Mouse (Mus musculus) kidney, postnatal 0 days (tissue): ENCODE measurements around the gene Cdrt4. TPM values are rescaled to one million over a fixed set of nuclear protein-coding genes. Genes with fewer than 3 reads are reported as not detected.

Experiments used
- ATAC-seq: fragments of 200-750 bp; cut with Nextera tagmentation; replicated peaks from 2 replicates; pipeline ENCODE4 v1.8.0; 2017; ENCODE audit warnings: low read depth, moderate number of reproducible peaks, moderate TSS enrichment, moderate library complexity; ENCODE audit not compliant: low FRiP score
- DNase-seq: peaks from one replicate; pipeline ENCODE4 v3.0.0-alpha.2; 2016; ENCODE audit warnings: low spot score
- H3K27ac ChIP-seq: fragments of 300-500 bp; sonication (generic); 2 replicates; pipeline ENCODE4 v1.5.1; 2014; ENCODE audit warnings: mild to moderate bottlenecking
- H3K27me3 ChIP-seq: fragments of 300-500 bp; sonication (generic); 2 replicates; pipeline ENCODE4 v1.6.1; 2014; ENCODE audit warnings: low read length, mixed read lengths; ENCODE audit not compliant: insufficient read depth
- H3K36me3 ChIP-seq: fragments of 300-500 bp; sonication (generic); 2 replicates; pipeline ENCODE4 v1.6.1; 2014; ENCODE audit warnings: low read length, mixed read lengths; ENCODE audit not compliant: insufficient read depth
- H3K4me1 ChIP-seq: fragments of 300-500 bp; sonication (generic); replicated peaks from 2 replicates; pipeline ENCODE4 v1.6.1; 2014; ENCODE audit warnings: antibody characterized with exemption, low read length, mixed read lengths; ENCODE audit not compliant: insufficient read depth
- H3K4me2 ChIP-seq: fragments of 300-500 bp; sonication (generic); 2 replicates; pipeline ENCODE4 v1.6.1; 2014; ENCODE audit warnings: mild to moderate bottlenecking, low read length, moderate library complexity, mixed read lengths
- H3K4me3 ChIP-seq: fragments of 300-500 bp; sonication (generic); replicated peaks from 2 replicates; pipeline ENCODE4 v1.5.1; 2014; ENCODE audit warnings: low read depth, low read length
- H3K9ac ChIP-seq: fragments of 300-500 bp; sonication (generic); 2 replicates; pipeline ENCODE4 v1.6.1; 2014; ENCODE audit warnings: low read depth, low read length
- H3K9me3 ChIP-seq: fragments of 300-500 bp; sonication (generic); replicated peaks from 2 replicates; pipeline ENCODE4 v1.6.1; 2016; ENCODE audit warnings: low read length, inconsistent platforms, mixed read lengths
- CTCF ChIP-seq: IDR thresholded peaks from 2 replicates; pipeline ENCODE4 v1.5.1; 2016; ENCODE audit warnings: antibody characterized with exemption, low read depth, mild to moderate bottlenecking, moderate library complexity
- WGBS: fragments of 180-500 bp; shearing (Covaris S2); extraction: QIAGEN DNeasy Blood & Tissue Kit; methylation state at CpG from one replicate; pipeline ENCODE4 v1.1.7; 2014; 5-methylcytosine and 5-hydroxymethylcytosine counted together
- polyA plus RNA-seq: library from polyadenylated mRNA; unstranded; fragments of >200 nt; fragmentation: Nextera tagmentation; extraction: Ambion mirVana; gene quantifications from 2 replicates; pipeline ENCODE4 v1.2.1, GENCODE M21; 2015

The Cdrt4 gene
- polyA plus RNA-seq, 1 experiment from 2014 or later = 0.17 TPM

- H3K36me3 ChIP-seq = no peaks in the 10 kb centered on the region
- WGBS = 63% methylated on average over 3 of the region's 3 CpGs
- H3K9me3 ChIP-seq = no peaks in the 10 kb centered on the region
- no peak overlapping the region for H3K9ac ChIP-seq
- TF ChIP-seq CTCF = no peak
- ATAC-seq (no peak), DNase-seq (no peak)
- no peak overlapping the region for H3K4me2 ChIP-seq
- H3K4me3 ChIP-seq = no peak overlapping the region
- H3K27ac ChIP-seq = no peak overlapping the region
- H3K4me1 ChIP-seq = no peaks in the 10 kb centered on the region; the same call in 1 of the 2 replicates
- no peaks in the 10 kb centered on the region for H3K27me3 ChIP-seq
Measured at GRCm38 (mm10) chr11:63009761-63010160, 58.8 kb downstream of the Cdrt4 start.

GRCm38 (mm10) chr11:63017327-63018082 is 66.5 kb downstream of the Cdrt4 start:
- H3K4me1 ChIP-seq = peaks cover 2% of the 10 kb centered on the region; the same call in 1 of the 2 replicates
- H3K4me3 ChIP-seq = no peak overlapping the region
- H3K27me3 ChIP-seq = no peaks in the 10 kb centered on the region
- DNase-seq = no peak
- no peak overlapping the region for H3K27ac ChIP-seq
- no peak for TF ChIP-seq CTCF
- WGBS = 91% methylated on average over 6 of the region's 6 CpGs
- H3K9ac ChIP-seq = no peak overlapping the region
- H3K4me2 ChIP-seq = no peak overlapping the region
- ATAC-seq = no peak
- no peaks in the 10 kb centered on the region for H3K9me3 ChIP-seq
- H3K36me3 ChIP-seq = no peaks in the 10 kb centered on the region

DNA sequence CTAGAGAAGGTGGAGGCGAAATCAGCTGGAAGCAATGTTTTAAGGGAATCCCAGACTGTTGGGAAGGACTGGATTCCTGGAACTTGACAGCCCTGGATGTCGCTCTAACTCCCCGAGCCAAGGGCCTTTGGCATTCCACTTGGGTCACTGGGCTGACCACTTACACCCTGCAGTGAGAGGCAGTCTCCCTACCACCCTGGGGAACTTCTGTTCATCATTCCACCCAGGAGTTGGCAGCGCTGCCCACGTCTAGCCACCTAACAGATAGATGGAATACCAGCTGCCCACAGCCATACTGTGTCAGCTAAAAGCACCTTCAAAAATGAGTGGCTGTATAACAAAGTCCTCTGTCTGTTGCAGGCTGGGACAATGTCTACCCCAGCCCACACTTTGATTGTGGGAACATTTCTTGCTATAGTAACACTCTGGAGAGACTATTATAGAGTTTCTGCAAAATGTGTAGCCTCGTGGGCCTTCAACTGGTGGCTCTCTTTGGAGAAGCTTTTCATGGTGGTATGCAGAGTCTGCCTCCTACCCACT is 67.2 kb downstream of the Cdrt4 start:
- Histone ChIP-seq H3K9me3 (no peaks in the 10 kb centered on the region), H3K4me2 (no peak overlapping the region), H3K4me1 (peaks cover 2% of the 10 kb centered on the region; the same call in 1 of the 2 replicates), H3K27ac (no peak overlapping the region), H3K36me3 (no peaks in the 10 kb centered on the region), H3K27me3 (no peaks in the 10 kb centered on the region), H3K9ac (no peak overlapping the region), H3K4me3 (no peak overlapping the region)
- 89% methylated on average over 6 of the region's 6 CpGs for WGBS
- no peak for TF ChIP-seq CTCF
- ATAC-seq (no peak), DNase-seq (no peak)

- Histone ChIP-seq H3K4me1 (peaks cover 6% of the 10 kb centered on the region; the same call in 1 of the 2 replicates), H3K4me3 (no peak overlapping the region), H3K36me3 (no peaks in the 10 kb centered on the region), H3K9ac (no peak overlapping the region), H3K27ac (no peak overlapping the region), H3K27me3 (no peaks in the 10 kb centered on the region), H3K9me3 (no peaks in the 10 kb centered on the region), H3K4me2 (no peak overlapping the region)
- ATAC-seq (no peak), DNase-seq (peak; percentile 40)
- no peak for TF ChIP-seq CTCF
Measured at GRCm38 (mm10) chr11:63020633-63021032, 69.6 kb downstream of the Cdrt4 start.

DNA sequence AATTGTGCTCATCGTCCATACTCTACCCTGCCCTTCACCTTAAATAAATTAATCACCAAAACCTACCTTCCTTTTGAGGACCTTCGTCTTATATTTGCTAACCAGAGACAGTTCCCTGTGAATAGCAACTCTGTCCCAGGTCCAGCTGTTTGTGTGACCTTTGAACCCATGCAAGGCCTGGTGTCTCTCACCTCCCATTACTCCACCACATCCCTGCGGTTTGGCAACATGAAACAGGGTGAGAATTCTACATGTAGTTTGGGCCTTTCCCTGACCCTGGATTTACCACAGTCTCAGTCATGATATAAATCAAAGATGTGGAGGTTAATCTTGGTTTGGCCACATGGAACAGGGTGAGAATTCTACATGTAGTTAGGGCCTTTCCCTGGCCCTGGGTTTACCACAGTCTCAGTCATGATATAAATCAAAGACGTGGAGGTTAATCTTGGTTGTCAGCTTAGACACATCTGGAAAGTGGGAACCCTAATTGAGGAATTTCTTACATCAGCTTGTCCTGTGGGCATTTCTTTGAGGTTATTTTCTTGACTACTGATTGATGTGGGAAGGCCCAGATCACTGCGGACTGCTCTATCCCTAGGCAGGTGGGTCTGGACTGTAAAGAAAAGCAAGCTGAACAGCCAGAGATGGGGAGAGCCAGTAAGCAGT is 70.3 kb downstream of the Cdrt4 start:
- DNase-seq = no peak
- H3K4me3 ChIP-seq = no peak overlapping the region
- H3K36me3 ChIP-seq = no peaks in the 10 kb centered on the region
- no peak for TF ChIP-seq CTCF
- H3K4me1 ChIP-seq = peaks cover 6% of the 10 kb centered on the region; the same call in 1 of the 2 replicates
- H3K27ac ChIP-seq = no peak overlapping the region
- no peak overlapping the region for H3K4me2 ChIP-seq
- no peak for ATAC-seq
- no peaks in the 10 kb centered on the region for H3K9me3 ChIP-seq
- WGBS = 45% methylated on average over 5 of the region's 5 CpGs
- H3K27me3 ChIP-seq = no peaks in the 10 kb centered on the region
- no peak overlapping the region for H3K9ac ChIP-seq

DNA sequence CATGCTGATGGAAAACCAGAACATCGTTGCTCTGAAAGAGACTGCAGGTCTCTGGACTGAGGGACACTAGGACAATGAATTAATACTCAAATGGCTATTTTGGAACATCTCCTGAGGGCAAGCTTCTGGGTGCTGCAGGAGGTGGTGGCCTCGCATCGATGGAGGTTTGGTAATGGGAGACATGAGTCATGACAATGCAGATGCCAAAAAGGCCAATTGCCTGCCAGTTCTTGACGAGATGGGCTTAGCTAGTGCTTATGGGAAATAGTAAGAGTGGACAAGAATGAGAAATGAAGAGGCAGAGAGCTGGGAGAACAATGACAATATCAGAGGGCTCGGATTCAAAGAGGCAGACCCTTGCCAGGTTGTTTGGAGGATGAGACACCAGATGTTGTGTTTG is 72.5 kb downstream of the Cdrt4 start:
- DNase-seq = no peak

More for the DNA sequence above, 72.5 kb downstream of the Cdrt4 start:
- Histone ChIP-seq H3K4me2 (no peak overlapping the region), H3K27me3 (no peaks in the 10 kb centered on the region), H3K4me1 (peaks cover 6% of the 10 kb centered on the region; the same call in 1 of the 2 replicates), H3K27ac (no peak overlapping the region), H3K9ac (no peak overlapping the region), H3K9me3 (no peaks in the 10 kb centered on the region), H3K36me3 (no peaks in the 10 kb centered on the region), H3K4me3 (no peak overlapping the region)
- no peak for TF ChIP-seq CTCF
- WGBS = 77% methylated on average over 5 of the region's 5 CpGs
- no peak for ATAC-seq
